In genomic region chr7:98344361-98344760, GRCm38 (mm10) we compare ENCODE assay signal across 8 mouse cellular contexts. TPM values are rescaled to one million over a fixed set of nuclear protein-coding genes. Genes with fewer than 3 reads are reported as not detected.
DNase-seq lines count a peak whose midpoint lies in the region; ATAC-seq and TF ChIP-seq lines count a peak whose summit lies in the region.

No protein-coding gene starts in this region.

- H3K9me3 ChIP-seq in liver, postnatal 0 days (ENCODE audit: low read length): no peaks in the 10 kb centered on the region
- H3K9me3 ChIP-seq in stomach, postnatal 0 days (ENCODE audit: control insufficient read depth, low read length): no peaks in the 10 kb centered on the region
- no peaks in the 10 kb centered on the region for H3K9me3 ChIP-seq in intestine, embryonic 15.5 days

- no peak for TF ChIP-seq POLR2A in heart, adult 2 months (IDR thresholded peaks at IDR 0.05; ENCODE audit: insufficient read depth, low read depth, low read length)

- 19% methylated on average over 3 of the region's 3 CpGs for WGBS in heart, adult 2 months
- 21% methylated on average over 3 of the region's 3 CpGs for WGBS in liver, postnatal 0 days (ENCODE audit: insufficient replicate concordance)
- WGBS in stomach, postnatal 0 days: 21% methylated on average over 3 of the region's 3 CpGs
- 18% methylated on average over 3 of the region's 3 CpGs for WGBS in intestine, embryonic 15.5 days

- no peaks in the 10 kb centered on the region for H3K79me2 ChIP-seq in heart, adult 2 months (replicated peaks; ENCODE audit: control insufficient read depth, insufficient read depth, low read length)

- no peak for ATAC-seq in liver, postnatal 0 days
- no peak for ATAC-seq in stomach, postnatal 0 days (ENCODE audit: low FRiP score, low TSS enrichment)
- ATAC-seq in intestine, embryonic 15.5 days: no peak

- H3K9ac ChIP-seq in heart, adult 2 months (ENCODE audit: low read depth, low read length): no peak overlapping the region
- H3K9ac ChIP-seq in liver, postnatal 0 days (replicated peaks): no peak overlapping the region
- no peak overlapping the region for H3K9ac ChIP-seq in stomach, postnatal 0 days (ENCODE audit: low read length)
- no peak overlapping the region for H3K9ac ChIP-seq in intestine, embryonic 15.5 days

- TF ChIP-seq CTCF in heart, adult 2 months (IDR thresholded peaks at IDR 0.05): peak; percentile 68
- TF ChIP-seq CTCF in liver, postnatal 0 days (IDR thresholded peaks at IDR 0.05; ENCODE audit: low read depth): peak; percentile 78
- peak; percentile 74 for TF ChIP-seq CTCF in stomach, postnatal 0 days (IDR thresholded peaks at IDR 0.05; ENCODE audit: low read depth)

- intact Hi-C loops in heart, adult 2 months (cut with DNase I): loop anchor here (2.0 to 5.0 kb wide), 2 partner anchors 37 to 190 kb away; no protein-coding TSS in a partner anchor

- H3K4me1 ChIP-seq in heart, adult 2 months (ENCODE audit: control insufficient read depth, insufficient read depth, low read length): no peaks in the 10 kb centered on the region; the same call in 1 of the 2 replicates
- H3K4me1 ChIP-seq in liver, postnatal 0 days (ENCODE audit: insufficient read depth): peaks cover 15% of the 10 kb centered on the region
- no peaks in the 10 kb centered on the region for H3K4me1 ChIP-seq in stomach, postnatal 0 days (replicated peaks; ENCODE audit: control insufficient read depth, insufficient read depth)
- no peaks in the 10 kb centered on the region for H3K4me1 ChIP-seq in intestine, embryonic 15.5 days (replicated peaks)

- DNase-seq in heart, adult 2 months: peak in 1 of 2 experiments; percentile 60
- no peak for DNase-seq in heart, adult 9 months (ENCODE audit: low spot score in 2 of 2)
- DNase-seq in spleen, adult 18-20 months: peak; percentile 15 to 60
- no peak for DNase-seq in spleen, adult 12 weeks (ENCODE audit: low spot score)
- DNase-seq in c-Kit-positive CD71-positive TER-119-negative erythroid progenitor cells, embryonic 14.5 days (ENCODE audit: low read depth): peak; percentile 49
- DNase-seq in liver, postnatal 0 days: peak; percentile 76
- peak; percentile 70 for DNase-seq in stomach, postnatal 0 days (ENCODE audit: low spot score)

- TF ChIP-seq EP300 in heart, adult 2 months (IDR thresholded peaks at IDR 0.05; ENCODE audit: insufficient read depth, low read depth, low read length): no peak
- no peak for TF ChIP-seq EP300 in liver, postnatal 0 days (IDR thresholded peaks at IDR 0.05; ENCODE audit: low read depth)
- no peak for TF ChIP-seq EP300 in stomach, postnatal 0 days (optimal IDR thresholded peaks at IDR 0.05)

- no peaks in the 10 kb centered on the region for H3K27me3 ChIP-seq in heart, adult 2 months (ENCODE audit: control insufficient read depth, insufficient read depth, low read length)
- H3K27me3 ChIP-seq in liver, postnatal 0 days (ENCODE audit: insufficient read depth, low read length): peaks cover 5% of the 10 kb centered on the region; the same call in 1 of the 2 replicates
- no peaks in the 10 kb centered on the region for H3K27me3 ChIP-seq in stomach, postnatal 0 days (ENCODE audit: control insufficient read depth, insufficient read depth, low read length)
- H3K27me3 ChIP-seq in intestine, embryonic 15.5 days (replicated peaks): peaks cover 10% of the 10 kb centered on the region

- H3K4me2 ChIP-seq in liver, postnatal 0 days (ENCODE audit: low read depth, low read length): no peak overlapping the region
- H3K4me2 ChIP-seq in stomach, postnatal 0 days (replicated peaks; ENCODE audit: low read depth): no peak overlapping the region
- no peak overlapping the region for H3K4me2 ChIP-seq in intestine, embryonic 15.5 days (replicated peaks)

- no peaks in the 10 kb centered on the region for H3K36me3 ChIP-seq in heart, adult 2 months (ENCODE audit: control insufficient read depth, insufficient read depth, low read length)
- no peaks in the 10 kb centered on the region for H3K36me3 ChIP-seq in liver, postnatal 0 days (replicated peaks; ENCODE audit: insufficient read depth, low read length)
- no peaks in the 10 kb centered on the region for H3K36me3 ChIP-seq in stomach, postnatal 0 days (ENCODE audit: control insufficient read depth, insufficient read depth, low read length)
- no peaks in the 10 kb centered on the region for H3K36me3 ChIP-seq in intestine, embryonic 15.5 days

- no peak overlapping the region for H3K4me3 ChIP-seq in heart, adult 2 months
- H3K4me3 ChIP-seq in liver, postnatal 0 days (ENCODE audit: low read depth, low read length): no peak overlapping the region
- H3K4me3 ChIP-seq in stomach, postnatal 0 days (ENCODE audit: low read depth, low read length): no peak overlapping the region
- no peak overlapping the region for H3K4me3 ChIP-seq in intestine, embryonic 15.5 days (replicated peaks)

- no peak overlapping the region for H3K27ac ChIP-seq in heart, adult 2 months
- no peak overlapping the region for H3K27ac ChIP-seq in liver, postnatal 0 days (ENCODE audit: low read depth)
- H3K27ac ChIP-seq in stomach, postnatal 0 days (replicated peaks): no peak overlapping the region
- no peak overlapping the region for H3K27ac ChIP-seq in intestine, embryonic 15.5 days

RNA-seq across cellular contexts. Expression of gene Tsku, which starts 16.8 kb away (rescaled TPM):
- 1 to 10 TPM; 2.2 to 2.5 TPM for total RNA-seq in heart, adult 2 months (2021)
- polyA plus RNA-seq in heart, adult 2 months (2012; rRNA removed): 4.9 and 5.9 TPM in 2 replicates
- polyA plus RNA-seq in liver, postnatal 0 days (2015; fragmentation: Nextera tagmentation; extraction: Ambion mirVana): 8.3 and 18.9 TPM in 2 replicates
- polyA plus RNA-seq in stomach, postnatal 0 days (2015; fragmentation: Nextera tagmentation; extraction: Ambion mirVana): 29.9 and 34.0 TPM in 2 replicates
- 8.2 and 8.8 TPM in 2 replicates for polyA plus RNA-seq in intestine, embryonic 15.5 days (2015; fragmentation: Nextera tagmentation; extraction: Ambion mirVana)

RNA-seq across cellular contexts. Expression of gene Acer3, which starts 23.4 kb away (rescaled TPM):
- total RNA-seq in heart, adult 2 months (2021): 10 to 100 TPM; 11.0 to 13.2 TPM
- 5.5 and 8.7 TPM in 2 replicates for polyA plus RNA-seq in heart, adult 2 months (2012; rRNA removed)
- 18.7 and 19.4 TPM in 2 replicates for polyA plus RNA-seq in liver, postnatal 0 days (2015; fragmentation: Nextera tagmentation; extraction: Ambion mirVana)
- 37.7 and 39.3 TPM in 2 replicates for polyA plus RNA-seq in stomach, postnatal 0 days (2015; fragmentation: Nextera tagmentation; extraction: Ambion mirVana)
- polyA plus RNA-seq in intestine, embryonic 15.5 days (2015; fragmentation: Nextera tagmentation; extraction: Ambion mirVana): 20.0 and 20.5 TPM in 2 replicates

Comparison
In these comparisons a context has a peak if more than half of its experiments do, and no peak if none do; other contexts are left out.
1. DNase-seq: peak in spleen, adult 18-20 months (2 of 2), c-Kit-positive CD71-positive TER-119-negative erythroid progenitor cells, embryonic 14.5 days (single experiment), liver, postnatal 0 days (single experiment) and stomach, postnatal 0 days (single experiment); none in heart, adult 9 months (0 of 2) and spleen, adult 12 weeks (single experiment).
2. Peak in every context shown above with its lines, with median percentiles within 50 percentile points of each other: CTCF ChIP-seq.